Mouse (Mus musculus) limb, embryonic 13.5 days (tissue): ENCODE data around the gene Slc6a16. TPM values are rescaled to one million over a fixed set of nuclear protein-coding genes. Genes with fewer than 3 reads are reported as not detected.
A peak's percentile ranks its signal among the peaks of the same experiment; 100 is the strongest.
"Not testable (repeated sequence)": the region's sequence is repeated elsewhere in the genome, so short reads cannot be mapped to it uniquely, and the experiment has no call there.

ENCODE experiments used
- ATAC-seq: fragments of 200-750 bp; cut with Nextera tagmentation; 2 replicates; pipeline ENCODE4 v1.8.0; 2017; ENCODE audit warnings: low read depth, moderate number of reproducible peaks, moderate TSS enrichment; ENCODE audit not compliant: low FRiP score
- H3K27ac ChIP-seq: fragments of 300-500 bp; sonication (generic); 2 replicates; pipeline ENCODE4 v1.5.1; 2015; ENCODE audit warnings: inconsistent platforms, mild to moderate bottlenecking, moderate library complexity
- H3K27me3 ChIP-seq: fragments of 300-500 bp; sonication (generic); 2 replicates; pipeline ENCODE4 v1.6.1; 2015; ENCODE audit warnings: mild to moderate bottlenecking, inconsistent platforms
- H3K36me3 ChIP-seq: fragments of 300-500 bp; sonication (generic); 2 replicates; pipeline ENCODE4 v1.6.1; 2015; ENCODE audit warnings: inconsistent platforms, mild to moderate bottlenecking, moderate library complexity
- H3K4me1 ChIP-seq: fragments of 300-500 bp; sonication (generic); 2 replicates; pipeline ENCODE4 v1.6.1; 2015; ENCODE audit warnings: inconsistent platforms
- H3K4me2 ChIP-seq: fragments of 300-500 bp; sonication (generic); replicated peaks from 2 replicates; pipeline ENCODE4 v1.6.1; 2015; ENCODE audit warnings: inconsistent platforms, mild to moderate bottlenecking, moderate library complexity
- H3K4me3 ChIP-seq: fragments of 300-500 bp; sonication (generic); 2 replicates; pipeline ENCODE4 v1.5.1; 2015; ENCODE audit warnings: moderate library complexity, mild to moderate bottlenecking, inconsistent platforms
- H3K9ac ChIP-seq: fragments of 300-500 bp; sonication (generic); 2 replicates; pipeline ENCODE4 v1.6.1; 2015; ENCODE audit warnings: mild to moderate bottlenecking, inconsistent platforms
- H3K9me3 ChIP-seq: fragments of 300-500 bp; sonication (generic); 2 replicates; pipeline ENCODE4 v1.6.1; 2016; ENCODE audit warnings: inconsistent platforms
- WGBS: fragments of 180-500 bp; shearing (Covaris S2); methylation state at CpG from one replicate; pipeline ENCODE4 v1.1.7; 2015; 5-methylcytosine and 5-hydroxymethylcytosine counted together
- polyA plus RNA-seq: library from polyadenylated mRNA; unstranded; fragments of >200 nt; fragmentation: Nextera tagmentation; extraction: Ambion mirVana; gene quantifications from 2 replicates; pipeline ENCODE4 v1.2.1, GENCODE M21; 2015

The Slc6a16 gene
- polyA plus RNA-seq, 1 experiment from 2014 or later: 0.28 TPM

GRCm38 (mm10) chr7:45237747-45238699, 2.9 kb upstream of the Slc6a16 start:
- no peak overlapping the region for H3K9ac ChIP-seq
- peaks cover 14% of the 10 kb centered on the region for H3K36me3 ChIP-seq
- peaks cover 32% of the 10 kb centered on the region for H3K27me3 ChIP-seq
- H3K4me3 ChIP-seq: no peak overlapping the region
- no peak overlapping the region for H3K27ac ChIP-seq
- H3K4me1 ChIP-seq: peaks cover 38% of the 10 kb centered on the region
- ATAC-seq: no peak
- whole genome bisulfite sequencing: 76% methylated on average over 17 of the region's 17 CpGs
- no peak overlapping the region for H3K4me2 ChIP-seq
- H3K9me3 ChIP-seq: no peaks in the 10 kb centered on the region

- Histone ChIP-seq H3K36me3 (peaks cover 5% of the 10 kb centered on the region), H3K9ac (no peak within 1 kb of the TSS), H3K27me3 (peaks cover 32% of the 10 kb centered on the region), H3K9me3 (no peaks in the 10 kb centered on the region), H3K4me2 (no peak within 1 kb of the TSS), H3K4me1 (peaks cover 31% of the 10 kb centered on the region), H3K4me3 (no peak within 1 kb of the TSS), H3K27ac (no peak within 1 kb of the TSS)
- 39% methylated on average over 20 of the region's 20 CpGs for WGBS
- ATAC-seq: no peak
These were observed 2.0 kb upstream of the Slc6a16 start, which contains the start of gene Cd37 for GRCm38 (mm10) chr7:45238723-45239496. Cd37 (minus strand) TSS chr7:45239115.

- H3K27ac ChIP-seq: no peak overlapping the region
- H3K4me2 ChIP-seq: no peak overlapping the region
- no peak for ATAC-seq
- no peaks in the 10 kb centered on the region for H3K36me3 ChIP-seq
- H3K27me3 ChIP-seq: peaks cover 32% of the 10 kb centered on the region
- peaks cover 19% of the 10 kb centered on the region for H3K4me1 ChIP-seq
- no peaks in the 10 kb centered on the region for H3K9me3 ChIP-seq
- 89% methylated on average over 7 of the region's 7 CpGs for WGBS
- H3K4me3 ChIP-seq: no peak overlapping the region
- H3K9ac ChIP-seq: no peak overlapping the region
These were observed 776 bp upstream of the Slc6a16 start for GRCm38 (mm10) chr7:45240109-45240508.

GRCm38 (mm10) chr7:45241389-45241749, 484 bp downstream of the Slc6a16 start:
- Histone ChIP-seq H3K9ac (peak overlapping the region; percentile 60), H3K9me3 (no peaks in the 10 kb centered on the region), H3K4me3 (peak overlapping the region; percentile 35; the same call in 1 of the 2 replicates), H3K27ac (no peak overlapping the region), H3K36me3 (no peaks in the 10 kb centered on the region), H3K4me2 (peak overlapping the region; percentile 64), H3K27me3 (peaks cover 32% of the 10 kb centered on the region), H3K4me1 (peaks cover 9% of the 10 kb centered on the region; the same call in 1 of the 2 replicates)
- 80% methylated on average over 6 of the region's 6 CpGs for WGBS
- ATAC-seq: no peak

DNA sequence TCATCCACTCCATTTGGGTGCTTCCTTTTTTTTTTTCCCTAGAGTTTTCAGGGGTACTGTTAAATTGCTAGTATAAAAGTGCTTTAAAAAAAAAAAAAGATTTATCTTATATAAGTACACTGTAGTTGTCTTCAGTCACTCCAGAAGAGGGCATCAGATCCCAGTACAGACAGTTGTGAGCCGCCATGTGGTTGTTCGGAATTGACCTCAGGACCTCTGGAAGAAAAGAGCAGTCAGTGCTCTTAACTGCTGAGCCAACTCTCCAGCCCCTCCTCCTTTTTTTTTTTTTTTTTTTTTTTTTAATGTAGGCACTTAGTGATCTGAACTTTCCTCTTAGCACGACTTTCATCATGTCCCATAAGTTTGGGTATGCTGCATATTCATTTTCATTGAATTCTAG, 6.8 kb downstream of the Slc6a16 start:
- no peak overlapping the region for H3K4me2 ChIP-seq
- no peaks in the 10 kb centered on the region for H3K27me3 ChIP-seq
- H3K36me3 ChIP-seq: no peaks in the 10 kb centered on the region
- no peaks in the 10 kb centered on the region for H3K4me1 ChIP-seq
- no peaks in the 10 kb centered on the region for H3K9me3 ChIP-seq
- no peak overlapping the region for H3K27ac ChIP-seq
- no peak overlapping the region for H3K9ac ChIP-seq
- no peak overlapping the region for H3K4me3 ChIP-seq
- ATAC-seq: no peak
- WGBS: 38% methylated on average over 3 of the region's 3 CpGs

- Histone ChIP-seq H3K36me3 (no peaks in the 10 kb centered on the region), H3K4me3 (no peak overlapping the region), H3K27ac (no peak overlapping the region), H3K9me3 (no peaks in the 10 kb centered on the region), H3K9ac (no peak overlapping the region), H3K4me1 (no peaks in the 10 kb centered on the region), H3K4me2 (no peak overlapping the region), H3K27me3 (no peaks in the 10 kb centered on the region)
- ATAC-seq: no peak
- 85% methylated on average over 8 of the region's 8 CpGs for WGBS
These were observed 12.9 kb downstream of the Slc6a16 start for GRCm38 (mm10) chr7:45253806-45254205.

- H3K27ac ChIP-seq, H3K4me1 ChIP-seq, H3K4me3 ChIP-seq, H3K4me2 ChIP-seq, H3K9ac ChIP-seq, H3K9me3 ChIP-seq, H3K36me3 ChIP-seq, H3K27me3 ChIP-seq, ATAC-seq: not testable (repeated sequence)
- WGBS: 82% methylated on average over 7 of the region's 7 CpGs
These were observed 14.9 kb downstream of the Slc6a16 start for GRCm38 (mm10) chr7:45255822-45256221.

- H3K4me3 ChIP-seq: no peak overlapping the region
- no peaks in the 10 kb centered on the region; the same call in 1 of the 2 replicates for H3K4me1 ChIP-seq
- WGBS: 55% methylated on average over 11 of the region's 11 CpGs
- H3K36me3 ChIP-seq: no peaks in the 10 kb centered on the region
- no peaks in the 10 kb centered on the region for H3K9me3 ChIP-seq
- H3K4me2 ChIP-seq: no peak overlapping the region
- H3K9ac ChIP-seq: no peak overlapping the region
- no peak for ATAC-seq
- H3K27ac ChIP-seq: no peak overlapping the region
- H3K27me3 ChIP-seq: no peaks in the 10 kb centered on the region
These were observed 16.4 kb downstream of the Slc6a16 start for GRCm38 (mm10) chr7:45257063-45257840.

GRCm38 (mm10) chr7:45259281-45259680, 18.4 kb downstream of the Slc6a16 start:
- Histone ChIP-seq H3K4me1 (peaks cover 11% of the 10 kb centered on the region), H3K27me3 (no peaks in the 10 kb centered on the region), H3K9me3 (no peaks in the 10 kb centered on the region), H3K27ac (no peak overlapping the region), H3K4me2 (no peak overlapping the region), H3K4me3 (no peak overlapping the region), H3K36me3 (no peaks in the 10 kb centered on the region), H3K9ac (no peak overlapping the region)
- 73% methylated on average over 8 of the region's 8 CpGs for WGBS
- no peak for ATAC-seq

DNA sequence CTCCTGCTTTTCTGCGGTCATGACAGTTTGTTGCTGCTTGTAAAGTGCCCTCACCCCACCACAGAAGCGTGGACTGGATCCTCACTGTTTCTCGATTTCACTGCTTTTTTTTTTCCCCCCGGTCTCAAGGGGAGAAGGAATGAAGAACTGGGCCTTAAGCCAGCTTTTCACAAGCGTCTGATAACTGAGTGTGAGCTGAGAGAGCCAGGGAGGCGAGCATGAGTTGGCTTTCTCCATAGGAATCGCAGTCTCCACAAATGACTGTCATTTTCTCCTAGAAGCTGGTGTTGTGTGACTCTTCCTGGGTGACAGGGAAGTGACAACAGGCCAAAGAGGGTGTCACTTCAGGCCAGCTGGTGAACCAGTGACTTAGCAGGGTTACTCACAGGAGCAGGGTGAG, 21.4 kb downstream of the Slc6a16 start:
- no peak for ATAC-seq
- WGBS: 49% methylated on average over 7 of the region's 7 CpGs

DNA sequence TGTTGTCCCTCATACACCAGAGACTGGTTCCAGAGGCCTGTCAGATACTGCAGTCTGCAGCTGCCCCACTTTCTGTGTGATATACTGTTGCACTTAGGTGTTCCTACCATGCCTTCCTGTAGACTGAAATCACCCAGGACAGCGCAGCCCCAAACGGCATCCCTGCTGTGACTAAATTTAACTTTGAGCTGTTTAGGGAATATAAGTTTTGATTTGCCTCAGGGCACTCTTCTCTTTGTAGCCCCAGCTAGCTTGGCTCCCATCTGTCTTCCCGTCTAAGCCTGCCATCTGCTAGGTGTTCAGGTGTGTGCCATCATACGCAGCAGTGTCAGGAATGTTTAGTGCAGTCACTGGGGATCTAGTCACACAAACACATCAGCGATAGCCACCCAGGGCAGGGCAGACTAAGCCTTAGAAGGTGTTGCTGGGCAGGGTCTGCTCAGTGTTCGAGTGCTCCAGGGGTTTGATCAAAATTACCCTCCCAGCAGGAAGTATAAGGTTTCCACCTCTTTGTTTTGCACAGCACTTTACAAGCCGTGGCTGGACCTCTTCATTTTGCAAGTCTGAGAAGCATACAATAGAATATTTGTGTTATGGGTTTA, 22.2 kb downstream of the Slc6a16 start:
- Histone ChIP-seq H3K9ac (0 out of 2 replicates have a peak overlapping the region, but pooled peaks have one; percentile 8), H3K9me3 (no peaks in the 10 kb centered on the region), H3K4me1 (peaks cover 16% of the 10 kb centered on the region), H3K36me3 (no peaks in the 10 kb centered on the region), H3K4me2 (no peak overlapping the region), H3K27me3 (peaks cover 6% of the 10 kb centered on the region), H3K4me3 (no peak overlapping the region), H3K27ac (no peak overlapping the region)
- ATAC-seq: no peak
- 50% methylated on average over 7 of the region's 7 CpGs for WGBS

More for the DNA sequence above, 21.4 kb downstream of the Slc6a16 start:
- Histone ChIP-seq H3K9me3 (no peaks in the 10 kb centered on the region), H3K27me3 (no peaks in the 10 kb centered on the region), H3K4me3 (no peak overlapping the region), H3K27ac (no peak overlapping the region), H3K4me2 (no peak overlapping the region), H3K4me1 (peaks cover 11% of the 10 kb centered on the region), H3K9ac (peak overlapping the region; percentile 4; the same call in 1 of the 2 replicates), H3K36me3 (no peaks in the 10 kb centered on the region)
